Mouse (Mus musculus): Measurements from ENCODE around the gene Rtp1. TPM values are rescaled to one million over a fixed set of nuclear protein-coding genes. Genes with fewer than 3 reads are reported as not detected.

The Rtp1 gene
- polyA plus RNA-seq, 2 experiments = not detected

DNA sequence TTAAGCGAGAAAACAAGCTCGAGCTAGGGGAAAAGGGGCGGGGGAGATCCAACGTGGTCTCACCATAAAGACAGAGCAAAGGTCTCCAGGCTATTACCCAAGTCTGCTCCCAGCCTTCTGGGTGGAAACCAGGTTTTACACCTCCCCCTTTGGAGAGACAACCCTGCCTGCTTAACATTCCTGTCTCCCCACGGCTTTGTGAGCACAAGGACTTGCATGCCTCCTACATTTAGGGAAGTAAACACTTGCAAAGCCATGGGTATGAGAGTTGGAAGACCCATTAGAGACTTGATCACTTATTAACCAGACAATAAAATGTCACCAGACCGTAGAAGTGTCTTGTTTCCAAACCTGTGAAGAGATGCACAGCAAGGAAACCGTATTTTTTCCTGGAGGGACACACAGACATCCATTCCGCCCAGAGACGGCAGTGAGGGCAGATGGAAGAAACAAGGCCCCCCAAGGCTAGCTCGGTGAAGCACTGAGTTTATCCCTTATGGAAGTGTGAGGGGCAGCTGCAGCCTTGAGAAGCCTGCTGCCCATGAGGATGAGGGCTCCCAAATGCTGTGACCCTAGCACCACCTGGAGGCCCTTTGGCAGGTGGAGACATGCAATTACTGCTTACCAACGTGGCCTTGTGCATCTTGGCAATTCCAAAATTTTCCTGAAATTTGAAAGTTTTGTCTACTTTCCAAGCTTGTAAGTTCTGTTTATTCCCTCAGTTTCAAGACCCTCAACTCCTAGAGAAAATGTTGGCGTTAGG, 8.7 kb downstream of the Rtp1 start:
- H3K4me1 ChIP-seq (ENCODE audit: control insufficient read depth, insufficient read depth, low read length) = no peaks in the 10 kb centered on the region
- H3K4me2 ChIP-seq (replicated peaks; ENCODE audit: low read depth, low read length, severe bottlenecking) = no peak overlapping the region
- WGBS = 51% methylated on average over 12 of the region's 12 CpGs
- no peak overlapping the region for H3K4me3 ChIP-seq (replicated peaks; ENCODE audit: low read length)
- H3K27ac ChIP-seq (replicated peaks; ENCODE audit: low read depth, low read length) = no peak overlapping the region
- H3K36me3 ChIP-seq (ENCODE audit: control insufficient read depth, insufficient read depth, low read length) = no peaks in the 10 kb centered on the region
- H3K27me3 ChIP-seq (ENCODE audit: control insufficient read depth, insufficient read depth, low read length) = no peaks in the 10 kb centered on the region
- H3K9me3 ChIP-seq (ENCODE audit: control insufficient read depth, low read length) = no peaks in the 10 kb centered on the region
- DNase-seq (ENCODE audit: low spot score) (no peak), ATAC-seq (ENCODE audit: low FRiP score, low read depth) (no peak)
- TF ChIP-seq POLR2A (IDR thresholded peaks at IDR 0.05; ENCODE audit: borderline replicate concordance, extremely low read depth, insufficient read depth, insufficient read length) = no peak
- no peak overlapping the region for H3K9ac ChIP-seq (ENCODE audit: low read depth, low read length, severe bottlenecking)

DNA sequence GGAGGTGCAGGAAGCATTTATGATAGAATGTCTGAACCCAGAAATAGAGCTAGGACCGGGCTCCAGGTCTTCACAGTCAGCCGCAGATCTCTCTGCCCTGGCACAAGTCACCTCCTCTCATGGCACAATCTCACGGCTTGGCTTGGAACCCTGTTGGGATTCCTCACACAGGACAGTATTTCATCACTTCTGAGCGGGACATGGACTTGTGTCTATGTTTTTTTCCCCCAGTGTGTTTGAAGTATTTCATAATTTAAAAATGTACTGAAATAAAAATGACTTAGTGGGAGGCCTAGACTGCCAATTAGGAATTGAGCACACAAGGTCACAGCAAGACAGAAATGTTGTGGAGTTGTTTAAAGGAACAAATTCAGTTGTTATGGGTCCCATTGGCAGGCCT, 15.3 kb downstream of the Rtp1 start:
- no peak overlapping the region for H3K27ac ChIP-seq (replicated peaks; ENCODE audit: low read depth, low read length)
- H3K4me3 ChIP-seq (replicated peaks; ENCODE audit: low read length) = no peak overlapping the region
- no peak overlapping the region for H3K9ac ChIP-seq (ENCODE audit: low read depth, low read length, severe bottlenecking)
- no peaks in the 10 kb centered on the region for H3K9me3 ChIP-seq (ENCODE audit: control insufficient read depth, low read length)
- no peak for TF ChIP-seq POLR2A (IDR thresholded peaks at IDR 0.05; ENCODE audit: borderline replicate concordance, extremely low read depth, insufficient read depth, insufficient read length)
- no peaks in the 10 kb centered on the region for H3K27me3 ChIP-seq (ENCODE audit: control insufficient read depth, insufficient read depth, low read length)
- no peak overlapping the region for H3K4me2 ChIP-seq (replicated peaks; ENCODE audit: low read depth, low read length, severe bottlenecking)
- no peaks in the 10 kb centered on the region for H3K4me1 ChIP-seq (ENCODE audit: control insufficient read depth, insufficient read depth, low read length)
- DNase-seq (ENCODE audit: low spot score) = no peak
- no peaks in the 10 kb centered on the region for H3K36me3 ChIP-seq (ENCODE audit: control insufficient read depth, insufficient read depth, low read length)
- WGBS = 91% methylated on average over 4 of the region's 4 CpGs
- no peak for ATAC-seq (ENCODE audit: low FRiP score, low read depth)

DNA sequence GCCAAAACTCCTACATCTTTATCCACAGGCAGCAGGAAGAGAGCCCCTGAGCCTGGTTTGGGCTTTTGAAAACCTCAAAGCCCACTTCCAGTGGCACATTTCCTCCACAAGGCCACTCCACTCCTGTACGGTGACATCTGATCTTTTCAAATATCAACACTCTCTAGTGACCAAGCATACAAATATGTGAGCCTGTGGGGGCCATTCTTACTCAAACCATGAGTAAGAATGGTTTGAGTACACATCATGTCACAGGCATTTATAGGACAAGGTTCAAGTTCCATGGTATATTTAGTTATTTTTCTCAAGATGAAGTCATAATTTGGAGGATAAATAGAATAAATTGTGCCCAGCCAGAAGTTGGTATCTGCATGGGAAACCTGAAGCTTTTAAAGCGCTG, 21.0 kb downstream of the Rtp1 start:
- H3K9me3 ChIP-seq (ENCODE audit: control insufficient read depth, low read length) = no peaks in the 10 kb centered on the region
- DNase-seq (ENCODE audit: low spot score) (no peak), ATAC-seq (ENCODE audit: low FRiP score, low read depth) (no peak)
- no peak overlapping the region for H3K4me2 ChIP-seq (replicated peaks; ENCODE audit: low read depth, low read length, severe bottlenecking)
- no peak overlapping the region for H3K9ac ChIP-seq (ENCODE audit: low read depth, low read length, severe bottlenecking)
- no peak overlapping the region for H3K27ac ChIP-seq (replicated peaks; ENCODE audit: low read depth, low read length)
- H3K4me1 ChIP-seq (ENCODE audit: control insufficient read depth, insufficient read depth, low read length) = 0 out of 2 replicates have a peak, but pooled peaks cover 5% of the 10 kb centered on the region
- no peaks in the 10 kb centered on the region for H3K27me3 ChIP-seq (ENCODE audit: control insufficient read depth, insufficient read depth, low read length)
- 78% methylated on average over 2 of the region's 2 CpGs for WGBS
- H3K4me3 ChIP-seq (replicated peaks; ENCODE audit: low read length) = no peak overlapping the region
- H3K36me3 ChIP-seq (ENCODE audit: control insufficient read depth, insufficient read depth, low read length) = no peaks in the 10 kb centered on the region
- no peak for TF ChIP-seq POLR2A (IDR thresholded peaks at IDR 0.05; ENCODE audit: borderline replicate concordance, extremely low read depth, insufficient read depth, insufficient read length)

DNA sequence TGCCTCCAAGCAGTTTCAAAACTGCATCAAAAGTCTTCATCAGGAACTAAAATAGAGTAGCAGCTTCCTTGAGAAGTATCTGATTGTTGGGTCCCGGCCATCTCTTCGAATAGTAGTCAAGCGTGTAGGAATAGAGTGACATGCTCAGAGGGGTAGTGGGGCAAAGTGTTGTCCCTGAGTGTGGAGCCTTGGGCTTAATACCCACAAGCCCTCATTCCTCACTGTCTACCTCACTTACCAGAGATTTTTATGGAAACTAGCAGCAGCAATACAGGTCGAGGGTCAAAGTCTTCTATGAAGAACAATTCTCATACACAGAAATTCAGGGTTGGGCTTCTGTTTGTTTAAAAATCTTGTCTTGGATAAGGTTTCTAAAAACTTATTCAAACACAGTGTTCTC, 21.9 kb downstream of the Rtp1 start:
- no peak overlapping the region for H3K4me3 ChIP-seq (replicated peaks; ENCODE audit: low read length)
- H3K27me3 ChIP-seq (ENCODE audit: control insufficient read depth, insufficient read depth, low read length) = no peaks in the 10 kb centered on the region
- no peak overlapping the region for H3K27ac ChIP-seq (replicated peaks; ENCODE audit: low read depth, low read length)
- WGBS = 88% methylated on average over 4 of the region's 4 CpGs
- no peaks in the 10 kb centered on the region for H3K9me3 ChIP-seq (ENCODE audit: control insufficient read depth, low read length)
- no peak for ATAC-seq (ENCODE audit: low FRiP score, low read depth)
- H3K36me3 ChIP-seq (ENCODE audit: control insufficient read depth, insufficient read depth, low read length) = no peaks in the 10 kb centered on the region
- H3K4me2 ChIP-seq (replicated peaks; ENCODE audit: low read depth, low read length, severe bottlenecking) = no peak overlapping the region
- 0 out of 2 replicates have a peak, but pooled peaks cover 7% of the 10 kb centered on the region for H3K4me1 ChIP-seq (ENCODE audit: control insufficient read depth, insufficient read depth, low read length)
- no peak for DNase-seq (ENCODE audit: low spot score)
- no peak overlapping the region for H3K9ac ChIP-seq (ENCODE audit: low read depth, low read length, severe bottlenecking)
- TF ChIP-seq POLR2A (IDR thresholded peaks at IDR 0.05; ENCODE audit: borderline replicate concordance, extremely low read depth, insufficient read depth, insufficient read length) = no peak

DNA sequence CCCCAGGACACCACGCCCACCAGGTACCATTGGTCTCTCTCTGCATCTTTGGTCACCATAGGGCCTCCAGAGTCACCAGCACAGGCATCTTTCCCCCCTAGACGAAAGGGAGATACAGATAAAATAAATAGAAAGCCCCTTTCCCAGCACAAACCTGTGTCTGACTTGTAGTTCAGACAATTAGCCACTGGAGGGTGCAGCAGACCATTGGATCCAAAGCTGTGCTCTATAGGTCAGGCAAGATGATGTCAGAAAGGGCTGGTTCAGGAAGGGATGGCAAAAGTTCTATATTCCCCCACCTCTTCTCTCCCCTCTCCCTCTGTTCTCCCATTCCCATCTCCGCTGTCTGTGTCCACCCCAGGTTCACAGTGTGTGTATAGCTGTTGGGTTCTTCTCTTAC, 23.5 kb downstream of the Rtp1 start:
- no peaks in the 10 kb centered on the region for H3K27me3 ChIP-seq (ENCODE audit: control insufficient read depth, insufficient read depth, low read length)
- DNase-seq (ENCODE audit: low spot score) (peak; percentile 68), ATAC-seq (ENCODE audit: low FRiP score, low read depth) (0 out of 2 replicates have a peak, but pooled peaks have one; percentile 50)
- no peaks in the 10 kb centered on the region for H3K9me3 ChIP-seq (ENCODE audit: control insufficient read depth, low read length)
- H3K4me2 ChIP-seq (replicated peaks; ENCODE audit: low read depth, low read length, severe bottlenecking) = no peak overlapping the region
- 0 out of 2 replicates have a peak, but pooled peaks cover 7% of the 10 kb centered on the region for H3K4me1 ChIP-seq (ENCODE audit: control insufficient read depth, insufficient read depth, low read length)
- H3K4me3 ChIP-seq (replicated peaks; ENCODE audit: low read length) = no peak overlapping the region
- TF ChIP-seq POLR2A (IDR thresholded peaks at IDR 0.05; ENCODE audit: borderline replicate concordance, extremely low read depth, insufficient read depth, insufficient read length) = no peak
- no peaks in the 10 kb centered on the region for H3K36me3 ChIP-seq (ENCODE audit: control insufficient read depth, insufficient read depth, low read length)
- WGBS = 11% methylated on average over 3 of the region's 3 CpGs
- no peak overlapping the region for H3K9ac ChIP-seq (ENCODE audit: low read depth, low read length, severe bottlenecking)
- no peak overlapping the region for H3K27ac ChIP-seq (replicated peaks; ENCODE audit: low read depth, low read length)
